Mouse (Mus musculus): ENCODE measurements around the gene Tcf7l2. TPM values are rescaled to one million over a fixed set of nuclear protein-coding genes. Genes with fewer than 3 reads are reported as not detected.

Gene Tcf7l2
- total and polyA plus RNA-seq, 2 experiments = 3.2 to 14.6 TPM

DNA sequence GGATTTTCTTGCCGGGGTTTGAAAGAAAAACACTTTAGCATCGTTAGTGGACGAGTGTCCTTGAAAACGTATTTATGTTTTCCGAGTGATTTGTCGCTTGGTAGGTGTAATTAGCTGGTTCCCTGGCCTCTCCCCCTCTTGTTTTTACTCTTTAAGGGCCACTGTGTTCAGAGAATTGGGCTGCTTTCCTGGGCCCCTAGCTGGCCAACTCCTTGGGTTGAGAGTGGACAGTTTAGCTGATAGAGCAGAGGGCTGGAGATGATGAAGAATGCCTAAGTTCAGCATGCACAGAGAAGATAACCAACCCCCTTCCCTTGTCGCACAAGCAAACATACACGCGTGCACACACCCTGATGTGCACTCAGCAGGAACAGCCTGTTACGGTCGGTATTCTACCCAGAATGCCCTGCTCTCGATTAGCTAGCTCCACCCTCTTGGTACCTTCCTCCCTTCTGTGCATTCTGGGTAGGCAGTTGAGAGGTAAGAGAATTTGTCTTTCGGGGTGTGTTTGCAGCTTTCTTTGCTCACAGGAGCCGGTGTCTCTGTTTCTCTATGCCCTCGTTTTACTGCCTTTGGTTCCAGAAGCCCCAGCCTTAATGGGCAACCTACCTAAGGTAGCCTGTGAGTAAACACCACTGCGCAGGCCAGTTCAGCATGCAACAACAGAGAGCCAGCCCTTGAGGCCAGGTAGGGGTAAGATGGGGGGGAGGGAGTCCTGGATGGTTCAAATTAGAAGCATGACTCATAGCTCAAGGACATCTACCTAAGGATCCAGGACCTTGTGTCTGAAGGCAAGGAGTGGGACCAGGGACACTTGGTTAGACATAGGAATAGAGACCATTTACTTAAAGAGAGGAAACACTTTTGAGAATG lies 199.9 kb downstream of the Tcf7l2 start:
- 0 out of 2 replicates have a peak, but pooled peaks cover 2% of the 10 kb centered on the region for H3K27me3 ChIP-seq (ENCODE audit: control insufficient read depth, insufficient read depth, low read length)
- no peaks in the 10 kb centered on the region for H3K79me2 ChIP-seq (ENCODE audit: control insufficient read depth, insufficient read depth, low read length)
- TF ChIP-seq CTCF (IDR thresholded peaks at IDR 0.05; ENCODE audit: low read depth, low read length) = no peak
- no peak for TF ChIP-seq POLR2A (IDR thresholded peaks at IDR 0.05; ENCODE audit: extremely low read depth, insufficient read depth, low read length)
- no peak overlapping the region for H3K27ac ChIP-seq (replicated peaks; ENCODE audit: insufficient read depth, low read depth, low read length)
- H3K36me3 ChIP-seq (ENCODE audit: control insufficient read depth, insufficient read depth, low read length) = no peaks in the 10 kb centered on the region
- H3K9ac ChIP-seq (ENCODE audit: low read depth, low read length) = no peak overlapping the region
- 88% methylated on average over 16 of the region's 16 CpGs for WGBS
- no peak for DNase-seq (ENCODE audit: extremely low read depth, low read depth, low spot score)
- no peaks in the 10 kb centered on the region for H3K4me1 ChIP-seq (ENCODE audit: control insufficient read depth, insufficient read depth, low read length)
- H3K4me3 ChIP-seq (ENCODE audit: insufficient read depth, low read depth, low read length) = no peak overlapping the region

DNA sequence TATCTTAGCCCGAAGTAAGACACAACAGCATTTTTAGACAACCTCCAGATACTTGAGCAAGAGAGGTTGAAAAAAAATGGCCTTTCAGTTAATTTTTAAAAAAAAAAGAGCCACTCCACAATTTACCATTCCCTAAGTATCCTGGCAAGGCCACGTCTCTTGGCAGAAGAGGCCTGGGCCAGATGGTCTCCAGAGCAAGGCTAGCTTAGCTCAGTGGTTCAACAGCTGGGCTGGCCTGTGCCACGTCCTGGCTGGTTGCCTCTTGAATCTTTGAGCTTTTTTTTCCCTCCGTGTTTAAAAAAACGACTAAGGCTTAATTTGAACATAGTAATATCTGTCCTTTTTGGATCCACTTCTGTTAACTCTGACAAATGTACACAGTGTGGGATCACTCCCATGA lies 209.8 kb downstream of the Tcf7l2 start:
- TF ChIP-seq CTCF (IDR thresholded peaks at IDR 0.05; ENCODE audit: low read depth, low read length) (no peak), POLR2A (IDR thresholded peaks at IDR 0.05; ENCODE audit: extremely low read depth, insufficient read depth, low read length) (no peak)
- no peak overlapping the region for H3K27ac ChIP-seq (replicated peaks; ENCODE audit: insufficient read depth, low read depth, low read length)
- H3K79me2 ChIP-seq (ENCODE audit: control insufficient read depth, insufficient read depth, low read length) = no peaks in the 10 kb centered on the region
- H3K9ac ChIP-seq (ENCODE audit: low read depth, low read length) = no peak overlapping the region
- no peaks in the 10 kb centered on the region for H3K36me3 ChIP-seq (ENCODE audit: control insufficient read depth, insufficient read depth, low read length)
- H3K4me3 ChIP-seq (ENCODE audit: insufficient read depth, low read depth, low read length) = no peak overlapping the region
- H3K4me1 ChIP-seq (ENCODE audit: control insufficient read depth, insufficient read depth, low read length) = no peaks in the 10 kb centered on the region
- WGBS = 83% methylated on average over 5 of the region's 5 CpGs
- no peak for DNase-seq (ENCODE audit: extremely low read depth, low read depth, low spot score)
- no peaks in the 10 kb centered on the region for H3K27me3 ChIP-seq (ENCODE audit: control insufficient read depth, insufficient read depth, low read length)

DNA sequence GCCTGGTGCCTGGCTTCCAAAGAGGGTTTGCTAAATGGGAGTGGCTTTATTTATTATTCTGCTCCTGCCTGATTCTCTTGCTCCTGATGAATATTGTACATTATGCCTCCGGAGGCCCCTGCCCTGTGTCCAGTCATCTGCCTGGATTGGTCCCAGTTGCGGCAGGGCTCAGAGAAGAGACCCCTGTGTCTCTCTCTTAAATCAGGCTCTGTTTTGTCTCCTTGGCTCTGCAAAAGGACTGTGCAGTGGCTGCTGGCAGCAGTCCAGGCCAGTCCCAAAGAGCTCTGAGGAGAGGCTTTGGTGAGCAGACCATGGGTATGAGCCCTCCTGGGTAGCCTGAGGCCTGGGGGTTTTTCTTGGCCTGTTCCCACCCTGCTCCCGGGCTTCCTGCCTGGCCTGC lies 211.6 kb downstream of the Tcf7l2 start:
- Histone ChIP-seq H3K27me3 (ENCODE audit: control insufficient read depth, insufficient read depth, low read length) (no peaks in the 10 kb centered on the region), H3K4me1 (ENCODE audit: control insufficient read depth, insufficient read depth, low read length) (no peaks in the 10 kb centered on the region), H3K9ac (ENCODE audit: low read depth, low read length) (no peak overlapping the region), H3K79me2 (ENCODE audit: control insufficient read depth, insufficient read depth, low read length) (no peaks in the 10 kb centered on the region), H3K27ac (replicated peaks; ENCODE audit: insufficient read depth, low read depth, low read length) (no peak overlapping the region), H3K36me3 (ENCODE audit: control insufficient read depth, insufficient read depth, low read length) (no peaks in the 10 kb centered on the region), H3K4me3 (ENCODE audit: insufficient read depth, low read depth, low read length) (no peak overlapping the region)
- TF ChIP-seq CTCF (IDR thresholded peaks at IDR 0.05; ENCODE audit: low read depth, low read length) (no peak), POLR2A (IDR thresholded peaks at IDR 0.05; ENCODE audit: extremely low read depth, insufficient read depth, low read length) (no peak)
- DNase-seq (ENCODE audit: extremely low read depth, low read depth, low spot score) = no peak
- 80% methylated on average over 3 of the region's 3 CpGs for WGBS

DNA sequence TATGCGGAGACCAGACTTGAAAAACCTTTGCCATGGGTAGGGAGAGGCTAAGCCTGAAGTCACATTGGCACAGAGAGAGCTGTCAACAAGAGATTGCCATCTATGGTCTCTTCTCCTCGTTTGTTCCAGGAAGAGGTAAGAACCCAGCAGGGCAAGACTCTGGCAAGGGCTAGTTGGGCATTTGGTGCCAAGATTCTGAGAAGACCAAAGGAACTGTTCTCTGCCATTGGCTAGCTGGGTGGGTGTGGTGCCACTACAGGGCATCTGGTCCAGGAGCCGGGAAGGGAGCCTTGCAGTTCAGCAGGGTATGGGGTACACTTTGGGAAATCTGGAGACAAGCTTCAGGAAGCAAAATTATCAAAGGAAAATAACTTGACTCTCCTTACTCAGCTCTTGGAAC lies 213.5 kb downstream of the Tcf7l2 start:
- peaks cover 2% of the 10 kb centered on the region; the same call in 1 of the 2 replicates for H3K27me3 ChIP-seq (ENCODE audit: control insufficient read depth, insufficient read depth, low read length)
- H3K9ac ChIP-seq (ENCODE audit: low read depth, low read length) = no peak overlapping the region
- WGBS = 72% methylated on average over 3 of the region's 3 CpGs
- H3K27ac ChIP-seq (replicated peaks; ENCODE audit: insufficient read depth, low read depth, low read length) = no peak overlapping the region
- no peak for TF ChIP-seq CTCF (IDR thresholded peaks at IDR 0.05; ENCODE audit: low read depth, low read length)
- TF ChIP-seq POLR2A (IDR thresholded peaks at IDR 0.05; ENCODE audit: extremely low read depth, insufficient read depth, low read length) = no peak
- H3K4me3 ChIP-seq (ENCODE audit: insufficient read depth, low read depth, low read length) = no peak overlapping the region
- no peaks in the 10 kb centered on the region for H3K79me2 ChIP-seq (ENCODE audit: control insufficient read depth, insufficient read depth, low read length)
- no peak for DNase-seq (ENCODE audit: extremely low read depth, low read depth, low spot score)
- no peaks in the 10 kb centered on the region for H3K4me1 ChIP-seq (ENCODE audit: control insufficient read depth, insufficient read depth, low read length)
- H3K36me3 ChIP-seq (ENCODE audit: control insufficient read depth, insufficient read depth, low read length) = no peaks in the 10 kb centered on the region

DNA sequence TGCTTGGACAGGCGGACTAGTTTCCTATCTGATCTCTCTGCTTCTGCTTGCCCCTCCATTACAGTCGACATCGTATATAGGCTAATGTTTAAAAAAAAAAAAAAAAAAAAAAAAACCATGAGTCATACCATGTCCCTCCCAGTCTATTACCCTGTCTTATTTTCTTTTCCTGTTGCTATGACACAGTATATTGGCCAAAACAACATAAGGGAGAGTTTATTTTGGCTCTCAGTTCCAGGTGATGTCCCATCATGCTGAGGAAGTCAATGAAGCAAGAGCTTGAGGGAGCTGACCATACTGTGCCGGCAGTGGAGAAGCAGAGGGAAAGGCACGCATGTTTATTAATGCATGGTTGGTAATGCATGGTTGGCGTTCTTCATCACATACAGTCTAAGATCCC lies 215.1 kb downstream of the Tcf7l2 start:
- no peak for TF ChIP-seq CTCF (IDR thresholded peaks at IDR 0.05; ENCODE audit: low read depth, low read length)
- no peak for TF ChIP-seq POLR2A (IDR thresholded peaks at IDR 0.05; ENCODE audit: extremely low read depth, insufficient read depth, low read length)
- no peak overlapping the region for H3K9ac ChIP-seq (ENCODE audit: low read depth, low read length)
- DNase-seq (ENCODE audit: extremely low read depth, low read depth, low spot score) = no peak
- H3K27me3 ChIP-seq (ENCODE audit: control insufficient read depth, insufficient read depth, low read length) = peaks cover 2% of the 10 kb centered on the region; the same call in 1 of the 2 replicates
- no peaks in the 10 kb centered on the region for H3K36me3 ChIP-seq (ENCODE audit: control insufficient read depth, insufficient read depth, low read length)
- H3K79me2 ChIP-seq (ENCODE audit: control insufficient read depth, insufficient read depth, low read length) = no peaks in the 10 kb centered on the region
- no peak overlapping the region for H3K27ac ChIP-seq (replicated peaks; ENCODE audit: insufficient read depth, low read depth, low read length)
- WGBS = 90% methylated on average over 6 of the region's 6 CpGs
- no peaks in the 10 kb centered on the region for H3K4me1 ChIP-seq (ENCODE audit: control insufficient read depth, insufficient read depth, low read length)
- H3K4me3 ChIP-seq (ENCODE audit: insufficient read depth, low read depth, low read length) = no peak overlapping the region

DNA sequence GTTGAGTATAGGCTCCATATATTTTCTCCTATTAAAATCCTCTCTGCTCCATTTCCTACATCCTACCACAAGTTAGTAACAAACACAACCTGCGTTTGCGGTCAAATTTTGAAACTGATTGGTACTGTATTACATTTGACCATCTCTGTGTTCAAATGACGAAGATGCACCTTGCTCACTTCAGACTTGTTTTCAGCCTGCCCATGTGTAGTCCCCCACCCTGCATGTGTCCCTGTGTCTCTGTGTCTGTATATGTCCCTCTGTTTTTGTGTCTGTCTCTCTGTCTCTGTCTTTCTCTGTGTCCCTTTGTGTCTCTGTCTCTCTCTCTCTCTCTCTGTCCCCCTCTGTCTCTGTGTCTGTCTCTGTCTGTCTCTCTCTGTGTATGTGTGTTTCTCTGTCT lies 222.8 kb downstream of the Tcf7l2 start:
- no peaks in the 10 kb centered on the region for H3K79me2 ChIP-seq (ENCODE audit: control insufficient read depth, insufficient read depth, low read length)
- DNase-seq (ENCODE audit: extremely low read depth, low read depth, low spot score) = no peak
- H3K9ac ChIP-seq (ENCODE audit: low read depth, low read length) = no peak overlapping the region
- H3K4me1 ChIP-seq (ENCODE audit: control insufficient read depth, insufficient read depth, low read length) = no peaks in the 10 kb centered on the region
- 94% methylated on average over 3 of the region's 3 CpGs for WGBS
- H3K4me3 ChIP-seq (ENCODE audit: insufficient read depth, low read depth, low read length) = no peak overlapping the region
- TF ChIP-seq POLR2A (IDR thresholded peaks at IDR 0.05; ENCODE audit: extremely low read depth, insufficient read depth, low read length) = no peak
- TF ChIP-seq CTCF (IDR thresholded peaks at IDR 0.05; ENCODE audit: low read depth, low read length) = no peak
- H3K36me3 ChIP-seq (ENCODE audit: control insufficient read depth, insufficient read depth, low read length) = no peaks in the 10 kb centered on the region
- no peak overlapping the region for H3K27ac ChIP-seq (replicated peaks; ENCODE audit: insufficient read depth, low read depth, low read length)
- H3K27me3 ChIP-seq (ENCODE audit: control insufficient read depth, insufficient read depth, low read length) = no peaks in the 10 kb centered on the region

All from liver, adult 2 months (tissue).